Mouse (Mus musculus): ENCODE measurements around the gene Tbc1d1.

Tbc1d1 gene

GRCm38 (mm10) chr5:64392426-64393020 is 236.4 kb downstream of the Tbc1d1 start:
- DNase-seq: no peak

GRCm38 (mm10) chr5:64393530-64393929 is 237.4 kb downstream of the Tbc1d1 start:
- no peak for DNase-seq

DNA sequence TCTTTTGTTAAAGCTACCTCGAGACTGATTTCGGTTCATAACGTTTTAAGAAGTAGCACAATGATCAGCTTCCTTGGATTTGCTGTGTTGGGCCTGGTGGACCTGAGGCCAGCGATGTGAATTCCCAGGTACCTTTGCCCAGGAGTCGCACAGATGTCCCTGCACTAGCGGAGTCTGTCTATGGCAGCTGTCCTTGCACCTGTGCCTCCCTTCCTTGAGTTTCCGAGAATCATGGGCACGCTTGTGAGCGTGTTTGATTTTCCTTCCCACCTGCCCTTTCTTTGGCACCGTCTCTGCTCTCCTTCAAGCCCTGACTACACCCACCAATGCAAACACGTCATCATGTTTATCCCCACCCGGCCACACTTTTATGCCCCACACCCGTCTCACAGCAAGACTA is 242.1 kb downstream of the Tbc1d1 start:
- no peak for DNase-seq

DNA sequence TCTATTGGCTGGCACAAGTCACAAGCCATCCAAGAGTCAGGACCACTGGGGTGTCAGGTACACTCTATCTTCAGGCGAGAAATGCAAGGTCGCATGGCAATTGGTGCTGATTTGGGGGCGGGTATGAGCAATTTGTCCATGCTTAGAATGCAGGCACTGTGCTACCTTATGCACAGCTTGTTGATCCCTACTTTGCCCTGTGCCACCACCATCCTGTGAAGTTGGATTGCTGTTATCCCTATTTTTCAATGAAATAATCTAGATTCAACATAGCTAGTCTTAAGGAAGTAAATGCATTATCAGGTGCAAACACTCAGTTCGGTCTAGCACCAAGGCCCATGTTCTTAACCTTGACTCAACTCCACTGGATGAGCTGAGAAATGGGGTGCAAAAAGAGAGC is 244.6 kb downstream of the Tbc1d1 start:
- no peak for DNase-seq
